Mouse (Mus musculus) limb, embryonic 13.5 days (tissue): Measurements from ENCODE around the gene Adcy4. TPM values are rescaled to one million over a fixed set of nuclear protein-coding genes. Genes with fewer than 3 reads are reported as not detected.
A peak's percentile ranks its signal among the peaks of the same experiment; 100 is the strongest.

Experiments used
- ATAC-seq: fragments of 200-750 bp; cut with Nextera tagmentation; 2 replicates; pipeline ENCODE4 v1.8.0; 2017; ENCODE audit warnings: low read depth, moderate number of reproducible peaks, moderate TSS enrichment; ENCODE audit not compliant: low FRiP score
- H3K27ac ChIP-seq: fragments of 300-500 bp; sonication (generic); 2 replicates; pipeline ENCODE4 v1.5.1; 2015; ENCODE audit warnings: inconsistent platforms, mild to moderate bottlenecking, moderate library complexity
- H3K27me3 ChIP-seq: fragments of 300-500 bp; sonication (generic); 2 replicates; pipeline ENCODE4 v1.6.1; 2015; ENCODE audit warnings: mild to moderate bottlenecking, inconsistent platforms
- H3K36me3 ChIP-seq: fragments of 300-500 bp; sonication (generic); 2 replicates; pipeline ENCODE4 v1.6.1; 2015; ENCODE audit warnings: inconsistent platforms, mild to moderate bottlenecking, moderate library complexity
- H3K4me1 ChIP-seq: fragments of 300-500 bp; sonication (generic); 2 replicates; pipeline ENCODE4 v1.6.1; 2015; ENCODE audit warnings: inconsistent platforms
- H3K4me2 ChIP-seq: fragments of 300-500 bp; sonication (generic); replicated peaks from 2 replicates; pipeline ENCODE4 v1.6.1; 2015; ENCODE audit warnings: inconsistent platforms, mild to moderate bottlenecking, moderate library complexity
- H3K4me3 ChIP-seq: fragments of 300-500 bp; sonication (generic); 2 replicates; pipeline ENCODE4 v1.5.1; 2015; ENCODE audit warnings: moderate library complexity, mild to moderate bottlenecking, inconsistent platforms
- H3K9ac ChIP-seq: fragments of 300-500 bp; sonication (generic); 2 replicates; pipeline ENCODE4 v1.6.1; 2015; ENCODE audit warnings: mild to moderate bottlenecking, inconsistent platforms
- H3K9me3 ChIP-seq: fragments of 300-500 bp; sonication (generic); 2 replicates; pipeline ENCODE4 v1.6.1; 2016; ENCODE audit warnings: inconsistent platforms
- WGBS: fragments of 180-500 bp; shearing (Covaris S2); methylation state at CpG from one replicate; pipeline ENCODE4 v1.1.7; 2015; 5-methylcytosine and 5-hydroxymethylcytosine counted together
- polyA plus RNA-seq: library from polyadenylated mRNA; unstranded; fragments of >200 nt; fragmentation: Nextera tagmentation; extraction: Ambion mirVana; gene quantifications from 2 replicates; pipeline ENCODE4 v1.2.1, GENCODE M21; 2015

Adcy4 gene
- polyA plus RNA-seq, 1 experiment from 2014 or later = 25.6 TPM

DNA sequence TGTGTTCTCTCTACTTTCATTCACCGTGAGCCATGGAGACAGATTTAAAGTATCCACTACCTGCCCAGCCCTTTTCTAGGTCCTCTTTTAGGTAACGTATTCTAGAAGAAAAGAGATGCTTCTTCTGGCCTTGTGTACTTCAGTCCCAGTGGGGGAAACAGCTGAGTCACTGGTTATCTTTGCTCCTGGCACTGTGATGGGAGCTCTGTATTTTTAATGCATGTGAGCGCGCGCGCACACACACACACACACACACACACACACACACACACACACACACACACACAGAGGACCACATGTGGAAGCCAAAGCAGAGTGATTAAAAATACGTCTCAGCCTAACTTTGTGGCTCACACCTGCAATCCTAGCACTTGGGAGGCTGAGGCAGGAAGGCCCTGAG is 60.5 kb downstream of the Adcy4 start:
- Histone ChIP-seq H3K9ac (no peak overlapping the region), H3K9me3 (no peaks in the 10 kb centered on the region), H3K27ac (no peak overlapping the region), H3K4me3 (no peak overlapping the region), H3K4me2 (no peak overlapping the region), H3K4me1 (peaks cover 14% of the 10 kb centered on the region; the same call in 1 of the 2 replicates), H3K36me3 (peaks cover 16% of the 10 kb centered on the region), H3K27me3 (no peaks in the 10 kb centered on the region)
- ATAC-seq = no peak
- 88% methylated on average over 7 of the region's 7 CpGs for WGBS

DNA sequence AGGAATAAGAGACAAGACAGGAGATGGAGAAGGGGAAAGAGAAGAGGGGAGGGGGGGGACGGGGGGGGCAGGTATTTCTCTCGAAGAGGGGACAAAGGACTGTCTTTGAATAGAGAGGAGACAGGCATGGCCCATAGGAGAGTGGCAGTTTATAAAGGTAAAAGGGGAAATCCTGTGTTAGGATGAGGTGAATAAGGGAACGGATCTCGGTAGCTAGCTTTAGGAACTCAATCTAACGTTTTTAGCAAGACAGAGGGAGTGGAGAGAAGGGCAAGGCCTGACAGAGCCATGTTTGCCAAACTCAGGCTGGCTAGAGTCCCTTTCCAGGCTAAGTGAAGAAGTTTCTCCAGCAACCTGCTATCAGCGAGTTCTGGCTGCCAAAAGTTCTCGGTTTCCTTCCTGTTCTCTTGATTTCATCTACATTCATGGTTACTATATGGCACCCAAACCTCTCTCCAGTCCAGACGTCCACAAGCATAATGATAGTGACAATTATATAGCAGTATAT is 61.4 kb downstream of the Adcy4 start:
- Histone ChIP-seq H3K27ac (no peak overlapping the region), H3K4me2 (peak overlapping the region; percentile 69), H3K36me3 (peaks cover 23% of the 10 kb centered on the region), H3K4me1 (peaks cover 14% of the 10 kb centered on the region; the same call in 1 of the 2 replicates), H3K4me3 (peak overlapping the region; percentile 77), H3K9ac (peak overlapping the region; percentile 71), H3K9me3 (no peaks in the 10 kb centered on the region), H3K27me3 (no peaks in the 10 kb centered on the region)
- no peak; the same call in 1 of the 2 replicates for ATAC-seq
- WGBS = 56% methylated on average over 8 of the region's 8 CpGs

DNA sequence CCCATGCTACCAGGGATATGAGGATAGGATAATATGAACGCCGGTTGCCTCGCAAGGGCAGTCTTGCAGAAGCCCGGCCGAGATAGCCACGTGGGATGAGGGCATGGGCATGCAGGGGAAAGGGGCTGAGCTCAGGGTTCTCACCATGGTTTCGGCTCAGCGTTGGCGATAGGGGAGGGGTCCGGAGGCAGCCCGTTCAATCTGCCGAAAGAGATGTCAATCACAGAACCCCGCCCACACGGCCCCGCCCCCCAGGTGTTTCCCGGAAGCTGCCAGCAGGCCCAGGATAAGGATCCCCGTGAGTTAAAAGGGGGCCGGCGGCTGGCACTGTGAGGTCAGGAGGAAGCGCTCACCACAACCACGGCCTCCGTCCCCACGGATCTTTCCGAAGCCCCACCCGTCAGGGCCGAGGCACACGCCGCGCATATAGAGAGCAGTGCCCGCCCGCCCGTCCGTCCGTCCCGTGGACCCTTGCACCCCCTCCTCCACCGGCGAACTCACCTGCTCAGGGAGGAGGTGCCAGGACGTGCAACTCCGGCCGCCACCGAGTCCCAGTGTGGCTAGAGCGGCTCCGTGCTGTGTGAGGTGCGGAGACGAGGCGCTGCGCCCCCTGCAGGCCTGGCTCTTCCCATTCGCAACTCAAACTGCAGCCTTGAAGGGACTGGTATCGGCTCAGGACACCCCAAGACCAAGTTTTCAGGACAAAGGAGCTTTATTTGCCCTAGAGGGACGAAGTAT is 62.0 kb downstream of the Adcy4 start, which contains the start of gene Rabggta:
Rabggta (minus strand) TSS at position 564 of the 738 bp plus-strand sequence.
- Histone ChIP-seq H3K36me3 (peaks cover 30% of the 10 kb centered on the region), H3K4me1 (peaks cover 14% of the 10 kb centered on the region; the same call in 1 of the 2 replicates), H3K27me3 (no peaks in the 10 kb centered on the region), H3K4me2 (peak within 1 kb of the TSS; percentile 69), H3K9ac (peak within 1 kb of the TSS; percentile 71), H3K4me3 (peak within 1 kb of the TSS; percentile 77), H3K9me3 (no peaks in the 10 kb centered on the region), H3K27ac (peak within 1 kb of the TSS; percentile 75)
- peak; percentile 97 for ATAC-seq
- under 1% methylated on average over 50 of the region's 50 CpGs for WGBS

DNA sequence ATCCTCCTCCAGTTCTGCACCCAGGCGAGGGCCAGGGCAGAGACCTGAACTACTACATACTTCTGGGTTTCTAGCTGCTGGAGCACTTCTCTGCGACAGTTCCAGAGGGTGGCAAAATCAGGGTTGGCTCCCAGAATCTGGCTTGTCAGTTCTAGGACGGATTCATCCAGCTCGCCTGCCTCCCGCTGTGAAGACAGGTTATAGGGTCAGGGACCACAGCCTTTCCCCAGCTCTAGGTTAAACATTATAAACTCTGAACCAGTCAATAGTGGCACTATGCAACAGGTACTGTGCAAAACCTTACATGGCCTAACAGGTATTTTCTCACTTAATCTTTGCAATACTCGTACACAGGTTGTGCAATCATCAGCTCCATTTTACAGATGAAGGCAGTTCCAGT is 62.8 kb downstream of the Adcy4 start:
- Histone ChIP-seq H3K4me3 (peak overlapping the region; percentile 77), H3K9me3 (no peaks in the 10 kb centered on the region), H3K4me1 (peaks cover 14% of the 10 kb centered on the region; the same call in 1 of the 2 replicates), H3K27ac (no peak overlapping the region), H3K4me2 (peak overlapping the region; percentile 69), H3K36me3 (peaks cover 38% of the 10 kb centered on the region), H3K27me3 (no peaks in the 10 kb centered on the region), H3K9ac (peak overlapping the region; percentile 71; the same call in 1 of the 2 replicates)
- WGBS = 75% methylated on average over 6 of the region's 6 CpGs
- no peak for ATAC-seq

DNA sequence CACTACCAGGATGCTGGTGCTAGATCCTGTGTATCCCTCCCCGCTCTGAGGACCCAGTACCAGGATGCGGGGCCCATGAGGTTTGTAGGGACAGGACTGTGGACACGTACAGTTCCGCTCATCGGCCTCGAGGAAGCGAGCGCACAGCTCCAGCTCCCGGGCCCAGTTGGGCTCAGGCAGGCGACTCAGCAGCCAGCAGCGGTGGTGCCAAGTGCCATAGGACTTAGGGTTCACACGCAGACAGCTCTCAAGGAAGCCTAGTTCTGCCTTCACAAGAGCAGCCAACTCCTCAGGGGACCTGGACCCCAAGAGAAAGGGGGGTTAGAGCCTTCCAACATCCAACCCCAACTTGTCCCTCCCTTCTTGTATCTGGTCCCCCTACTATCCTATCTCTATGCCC is 63.2 kb downstream of the Adcy4 start:
- Histone ChIP-seq H3K36me3 (peaks cover 40% of the 10 kb centered on the region), H3K9me3 (no peaks in the 10 kb centered on the region), H3K4me1 (peaks cover 14% of the 10 kb centered on the region; the same call in 1 of the 2 replicates), H3K27ac (no peak overlapping the region), H3K9ac (0 out of 2 replicates have a peak overlapping the region, but pooled peaks have one; percentile 71), H3K4me2 (peak overlapping the region; percentile 69), H3K27me3 (no peaks in the 10 kb centered on the region), H3K4me3 (no peak overlapping the region; the same call in 1 of the 2 replicates)
- 91% methylated on average over 12 of the region's 12 CpGs for WGBS
- ATAC-seq = no peak

DNA sequence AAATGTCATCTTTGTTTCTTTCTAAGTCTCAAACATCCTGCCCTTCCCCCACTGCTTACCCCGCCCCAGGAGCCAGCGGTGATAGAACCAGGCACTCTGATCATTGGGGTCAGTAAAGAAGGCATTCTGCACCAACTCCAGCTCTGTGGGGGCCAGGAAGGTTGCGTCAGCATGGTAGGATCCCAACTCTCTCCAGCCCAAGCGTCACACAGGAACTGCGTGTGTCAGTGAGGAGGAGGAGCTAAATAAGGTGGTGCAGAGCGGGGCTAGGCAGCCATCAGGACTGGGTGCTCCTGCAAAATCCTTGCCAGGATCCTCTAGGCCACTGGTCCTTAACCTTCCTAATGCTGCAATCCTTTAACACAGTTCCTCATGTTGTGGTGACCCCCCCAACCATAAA is 64.2 kb downstream of the Adcy4 start:
- H3K9ac ChIP-seq = peak overlapping the region; percentile 21; the same call in 1 of the 2 replicates
- H3K9me3 ChIP-seq = no peaks in the 10 kb centered on the region
- peaks cover 40% of the 10 kb centered on the region for H3K36me3 ChIP-seq
- 90% methylated on average over 6 of the region's 6 CpGs for WGBS
- peaks cover 14% of the 10 kb centered on the region; the same call in 1 of the 2 replicates for H3K4me1 ChIP-seq
- H3K4me2 ChIP-seq = no peak overlapping the region
- no peaks in the 10 kb centered on the region for H3K27me3 ChIP-seq
- no peak for ATAC-seq
- no peak overlapping the region for H3K27ac ChIP-seq
- H3K4me3 ChIP-seq = no peak overlapping the region

Other genes starting within 250 kb of the Adcy4 start
- 36.9 and 38.0 TPM in 2 replicates for gene Pck2, start 243.8 kb downstream of the Adcy4 start, polyA plus RNA-seq
- gene Dcaf11, start 224.1 kb downstream of the Adcy4 start, polyA plus RNA-seq = 55.9 and 58.7 TPM in 2 replicates
- gene A730061H03Rik, start 223.7 kb downstream of the Adcy4 start, polyA plus RNA-seq = 0.74 TPM in 1 of 2 replicates, not detected in the other
- gene Fitm1, start 208.5 kb downstream of the Adcy4 start, polyA plus RNA-seq = 22.5 and 25.5 TPM in 2 replicates
- gene Psme1, start 206.0 kb downstream of the Adcy4 start, polyA plus RNA-seq = 145 and 150 TPM in 2 replicates
- 4.9 and 5.0 TPM in 2 replicates for gene Emc9, start 198.8 kb downstream of the Adcy4 start, polyA plus RNA-seq
- gene Psme2, start 193.0 kb downstream of the Adcy4 start, polyA plus RNA-seq = 251 and 280 TPM in 2 replicates
- 22.5 and 23.2 TPM in 2 replicates for gene Rnf31, start 192.4 kb downstream of the Adcy4 start, polyA plus RNA-seq
- 11.2 and 11.4 TPM in 2 replicates for gene Irf9, start 180.5 kb downstream of the Adcy4 start, polyA plus RNA-seq
- 6.1 and 7.0 TPM in 2 replicates for gene Rec8, start 166.1 kb downstream of the Adcy4 start, polyA plus RNA-seq
- 107 and 113 TPM in 2 replicates for gene Ipo4, start 148.1 kb downstream of the Adcy4 start, polyA plus RNA-seq
- 1.3 and 1.9 TPM in 2 replicates for gene Gm49378, start 146.2 kb downstream of the Adcy4 start, polyA plus RNA-seq
- 108 and 113 TPM in 2 replicates for gene Tm9sf1, start 140.3 kb downstream of the Adcy4 start, polyA plus RNA-seq
- gene Tssk4, start 133.9 kb downstream of the Adcy4 start, polyA plus RNA-seq = 0.91 and 1.0 TPM in 2 replicates
- gene Mdp1, start 123.6 kb downstream of the Adcy4 start, polyA plus RNA-seq = 68.7 and 69.5 TPM in 2 replicates
- 70.2 and 72.7 TPM in 2 replicates for gene Gmpr2, start 112.2 kb downstream of the Adcy4 start, polyA plus RNA-seq
- gene Nedd8, start 112.0 kb downstream of the Adcy4 start, polyA plus RNA-seq = 606 and 624 TPM in 2 replicates
- gene Tinf2, start 102.3 kb downstream of the Adcy4 start, polyA plus RNA-seq = 43.4 and 44.0 TPM in 2 replicates
- gene Tgm1, start 70.2 kb downstream of the Adcy4 start, polyA plus RNA-seq = 5.0 and 5.7 TPM in 2 replicates
- 24.8 and 26.2 TPM in 2 replicates for gene Rabggta, start 61.8 kb downstream of the Adcy4 start, polyA plus RNA-seq
- 78.1 and 89.9 TPM in 2 replicates for gene Dhrs1, start 38.4 kb downstream of the Adcy4 start, polyA plus RNA-seq
- 41.8 and 42.8 TPM in 2 replicates for gene Nop9, start 38.4 kb downstream of the Adcy4 start, polyA plus RNA-seq
- 0.45 and 0.72 TPM in 2 replicates for gene Cideb, start 25.6 kb downstream of the Adcy4 start, polyA plus RNA-seq
- 0.36 and 0.64 TPM in 2 replicates for gene Ltb4r2, start 22.7 kb downstream of the Adcy4 start, polyA plus RNA-seq
- gene Ltb4r1, start 18.1 kb downstream of the Adcy4 start, polyA plus RNA-seq = 0.45 and 0.51 TPM in 2 replicates
- 31.0 and 37.1 TPM in 2 replicates for gene Ripk3, start 4.8 kb upstream of the Adcy4 start, polyA plus RNA-seq
- 124 and 128 TPM in 2 replicates for gene Nfatc4, start 39.0 kb upstream of the Adcy4 start, polyA plus RNA-seq
- gene Nynrin, start 69.9 kb upstream of the Adcy4 start, polyA plus RNA-seq = 28.2 and 34.2 TPM in 2 replicates
- 0.17 and 0.31 TPM in 2 replicates for gene Cbln3, start 100.3 kb upstream of the Adcy4 start, polyA plus RNA-seq
- 24.2 and 25.5 TPM in 2 replicates for gene Khnyn, start 100.9 kb upstream of the Adcy4 start, polyA plus RNA-seq
- 98.8 and 104 TPM in 2 replicates for gene Sdr39u1, start 116.2 kb upstream of the Adcy4 start, polyA plus RNA-seq
- 10.7 and 11.9 TPM in 2 replicates for gene Cma1, start 160.6 kb upstream of the Adcy4 start, polyA plus RNA-seq
- gene Cma2, start 166.9 kb upstream of the Adcy4 start, polyA plus RNA-seq = not detected in 2 replicates
- not detected in 2 replicates for gene Mcpt1, start 233.9 kb upstream of the Adcy4 start, polyA plus RNA-seq
- not detected in 2 replicates for gene Mcpt9, start 246.4 kb upstream of the Adcy4 start, polyA plus RNA-seq